Mouse (Mus musculus) MEL (cell line): ENCODE results near the gene Trem2. TPM values are rescaled to one million over a fixed set of nuclear protein-coding genes. Genes with fewer than 3 reads are reported as not detected.
A peak's percentile ranks its signal among the peaks of the same experiment; 100 is the strongest.

Source experiments
- DNase-seq: peaks from one replicate; pipeline ENCODE4 v3.0.0; 2011; ENCODE audit warnings: low read depth, low spot score
- H3K27ac ChIP-seq: 2 replicates; pipeline ENCODE4 v1.5.1; 2012; ENCODE audit warnings: low read depth, mild to moderate bottlenecking, control low read depth, low read length, moderate library complexity; ENCODE audit not compliant: control insufficient read depth
- H3K27me3 ChIP-seq, 2 experiments: fragments of 150-350 bp in 1 of 2; sonication (generic) in 1 of 2; 2 replicates each; pipeline ENCODE4 v1.6.1; 2012; ENCODE audit warnings: low read length in 2 of 2, mild to moderate bottlenecking in 2 of 2, improper control_type of control experiment in 1 of 2, moderate library complexity in 1 of 2; ENCODE audit not compliant: insufficient read depth in 2 of 2, control insufficient read depth in 1 of 2
- H3K36me3 ChIP-seq, 2 experiments: 2 replicates each; pipeline ENCODE4 v1.6.1; 2012 to 2014; ENCODE audit warnings: low read length in 2 of 2, improper control_type of control experiment in 1 of 2, inconsistent platforms in 1 of 2, mild to moderate bottlenecking in 1 of 2; ENCODE audit not compliant: insufficient read depth in 2 of 2, control insufficient read depth in 1 of 2
- H3K4me1 ChIP-seq, 2 experiments: fragments of 150-350 bp in 1 of 2; sonication (generic) in 1 of 2; 2 replicates each; pipeline ENCODE4 v1.6.1; 2012; ENCODE audit warnings: low read length in 2 of 2, improper control_type of control experiment in 1 of 2, mild to moderate bottlenecking in 1 of 2; ENCODE audit not compliant: insufficient read depth in 2 of 2, control insufficient read depth in 1 of 2
- H3K4me3 ChIP-seq, 2 experiments: fragments of 150-350 bp in 1 of 2; sonication (generic) in 1 of 2; 2 replicates each; pipeline ENCODE4 v1.5.1; 2012; ENCODE audit warnings: low read depth in 2 of 2, low read length in 2 of 2, mild to moderate bottlenecking in 2 of 2, moderate library complexity in 2 of 2, control low read depth in 1 of 2, improper control_type of control experiment in 1 of 2; ENCODE audit not compliant: control insufficient read depth in 1 of 2, insufficient read depth in 1 of 2
- H3K79me2 ChIP-seq: 2 replicates; pipeline ENCODE4 v1.6.1; 2012; ENCODE audit warnings: mild to moderate bottlenecking, low read length, moderate library complexity; ENCODE audit not compliant: control insufficient read depth, poor library complexity, insufficient read depth
- H3K9ac ChIP-seq: 2 replicates; pipeline ENCODE4 v1.6.1; 2012; ENCODE audit warnings: low read depth, mild to moderate bottlenecking, control low read depth, low read length, moderate library complexity; ENCODE audit not compliant: control insufficient read depth, poor library complexity, severe bottlenecking
- H3K9me3 ChIP-seq: fragments of 150-350 bp; sonication (generic); replicated peaks from 2 replicates; pipeline ENCODE4 v1.6.1; 2012; ENCODE audit warnings: mild to moderate bottlenecking, low read length, improper control_type of control experiment, moderate library complexity; ENCODE audit not compliant: insufficient read depth
- BHLHE40 ChIP-seq: IDR thresholded peaks from 2 replicates; pipeline ENCODE4 v1.6.1; 2012; ENCODE audit warnings: low read depth, mild to moderate bottlenecking, inconsistent platforms, low read length, improper control_type of control experiment, borderline replicate concordance
- CTCF ChIP-seq, 3 experiments: IDR thresholded peaks in 2 of 3; conservative IDR thresholded peaks in 1 of 3; 2 replicates each; pipeline ENCODE4 v1.5.1; 2011 to 2012; ENCODE audit warnings: low read length in 3 of 3, low read depth in 2 of 3, mild to moderate bottlenecking in 2 of 3, improper control_type of control experiment in 1 of 3, inconsistent platforms in 1 of 3, mixed read lengths in 1 of 3, moderate library complexity in 1 of 3; ENCODE audit not compliant: control insufficient read depth in 1 of 3, insufficient read depth in 1 of 3, poor library complexity in 1 of 3, severe bottlenecking in 1 of 3
- E2F4 ChIP-seq: IDR thresholded peaks from 2 replicates; pipeline ENCODE4 v1.6.1; 2011; ENCODE audit warnings: low read depth, low read length, improper control_type of control experiment, borderline replicate concordance
- ELF1 ChIP-seq: IDR thresholded peaks from 2 replicates; pipeline ENCODE4 v1.6.1; 2014; ENCODE audit warnings: low read depth, mild to moderate bottlenecking, inconsistent platforms, low read length, improper control_type of control experiment, moderate library complexity
- EP300 ChIP-seq, 2 experiments: IDR thresholded peaks; 2 replicates each; pipeline ENCODE4 v1.6.1; 2011; ENCODE audit warnings: improper control_type of control experiment in 2 of 2, low read length in 2 of 2, low read depth in 1 of 2, mild to moderate bottlenecking in 1 of 2
- ETS1 ChIP-seq: IDR thresholded peaks from 2 replicates; pipeline ENCODE4 v1.6.1; 2012; ENCODE audit warnings: low read depth, mild to moderate bottlenecking, inconsistent platforms, low read length, improper control_type of control experiment, moderate library complexity
- GATA1 ChIP-seq: IDR thresholded peaks from 2 replicates; pipeline ENCODE4 v1.6.1; 2011; ENCODE audit warnings: low read depth, low read length, improper control_type of control experiment
- HCFC1 ChIP-seq: IDR thresholded peaks from 2 replicates; pipeline ENCODE4 v1.6.1; 2012; ENCODE audit warnings: low read depth, mild to moderate bottlenecking, inconsistent platforms, low read length, improper control_type of control experiment, moderate library complexity
- MAFK ChIP-seq: IDR thresholded peaks from 2 replicates; pipeline ENCODE4 v1.6.1; 2011; ENCODE audit warnings: low read depth, mild to moderate bottlenecking, low read length, improper control_type of control experiment, borderline replicate concordance
- MAX ChIP-seq: IDR thresholded peaks from 2 replicates; pipeline ENCODE4 v1.6.1; 2011; ENCODE audit warnings: low read length, improper control_type of control experiment
- MEF2A ChIP-seq: IDR thresholded peaks from 2 replicates; pipeline ENCODE4 v1.6.1; 2014; ENCODE audit warnings: low read depth, mild to moderate bottlenecking, inconsistent platforms, low read length, improper control_type of control experiment; ENCODE audit not compliant: poor library complexity, insufficient replicate concordance, severe bottlenecking; ENCODE audit errors: extremely low read depth
- MYB ChIP-seq: IDR thresholded peaks from 2 replicates; pipeline ENCODE4 v1.6.1; 2011; ENCODE audit warnings: mild to moderate bottlenecking, low read depth, low read length, improper control_type of control experiment
- NELFE ChIP-seq: IDR thresholded peaks from 2 replicates; pipeline ENCODE4 v1.6.1; 2011; ENCODE audit warnings: low read depth, low read length, improper control_type of control experiment
- NRF1 ChIP-seq: IDR thresholded peaks from 2 replicates; pipeline ENCODE4 v1.6.1; 2014; ENCODE audit warnings: low read depth, mild to moderate bottlenecking, inconsistent platforms, low read length, improper control_type of control experiment, moderate library complexity; ENCODE audit not compliant: poor library complexity, insufficient read depth, severe bottlenecking
- POLR2A ChIP-seq, 2 experiments: IDR thresholded peaks; 2 replicates each; pipeline ENCODE4 v1.6.1; 2011 to 2012; ENCODE audit warnings: low read length in 2 of 2, mild to moderate bottlenecking in 2 of 2, control low read depth in 1 of 2, improper control_type of control experiment in 1 of 2, low read depth in 1 of 2, moderate library complexity in 1 of 2; ENCODE audit not compliant: control insufficient read depth in 1 of 2, insufficient read depth in 1 of 2, poor library complexity in 1 of 2
- POLR2AphosphoS5 ChIP-seq: IDR thresholded peaks from 2 replicates; pipeline ENCODE4 v1.6.1; 2012; ENCODE audit warnings: low read depth, borderline replicate concordance, mild to moderate bottlenecking, inconsistent platforms, low read length, moderate library complexity, mixed read lengths
- RCOR1 ChIP-seq: IDR thresholded peaks from 2 replicates; pipeline ENCODE4 v1.6.1; 2012; ENCODE audit warnings: low read depth, mild to moderate bottlenecking, inconsistent platforms, low read length, improper control_type of control experiment
- SIN3A ChIP-seq: IDR thresholded peaks from 2 replicates; pipeline ENCODE4 v1.6.1; 2012; ENCODE audit warnings: low read length, improper control_type of control experiment, inconsistent platforms
- SMC3 ChIP-seq: IDR thresholded peaks from 2 replicates; pipeline ENCODE4 v1.6.1; 2011; ENCODE audit warnings: low read depth, low read length, improper control_type of control experiment
- TAL1 ChIP-seq: IDR thresholded peaks from 2 replicates; pipeline ENCODE4 v1.6.1; 2012; ENCODE audit warnings: mild to moderate bottlenecking, inconsistent platforms, low read length, moderate library complexity, mixed read lengths
- TBP ChIP-seq: IDR thresholded peaks from 2 replicates; pipeline ENCODE4 v1.8.0; 2011; ENCODE audit warnings: low read depth, low read length, improper control_type of control experiment
- TCF12 ChIP-seq: IDR thresholded peaks from 2 replicates; pipeline ENCODE4 v1.6.1; 2014; ENCODE audit warnings: low read depth, mild to moderate bottlenecking, inconsistent platforms, low read length, improper control_type of control experiment, moderate library complexity
- USF1 ChIP-seq: IDR thresholded peaks from 2 replicates; pipeline ENCODE4 v1.6.1; 2014; ENCODE audit warnings: low read depth, mild to moderate bottlenecking, inconsistent platforms, low read length, improper control_type of control experiment, moderate library complexity
- ZKSCAN1 ChIP-seq: IDR thresholded peaks from 2 replicates; pipeline ENCODE4 v1.6.1; 2012; ENCODE audit warnings: low read depth, mild to moderate bottlenecking, inconsistent platforms, low read length, improper control_type of control experiment, moderate library complexity
- ZMIZ1 ChIP-seq: IDR thresholded peaks from 2 replicates; pipeline ENCODE4 v1.6.1; 2012; ENCODE audit warnings: low read depth, mild to moderate bottlenecking, inconsistent platforms, low read length, improper control_type of control experiment, moderate library complexity
- ZNF384 ChIP-seq: IDR thresholded peaks from 2 replicates; pipeline ENCODE4 v1.6.1; 2012; ENCODE audit warnings: low read depth, mild to moderate bottlenecking, inconsistent platforms, low read length, improper control_type of control experiment
- polyA plus RNA-seq, 2 experiments: library from polyadenylated mRNA; stranded (reverse) in 1 of 2; unstranded in 1 of 2; fragments of >175 nt in 1 of 2; fragments of >200 nt in 1 of 2; gene quantifications; 2 replicates each; pipeline versions ENCODE4 v1.2.1 to v1.2.4; 2012; ENCODE audit warnings: low replicate concordance in 2 of 2, low read depth in 1 of 2; ENCODE audit not compliant: insufficient read length in 2 of 2, insufficient read depth in 1 of 2, missing spikeins in 1 of 2
- total RNA-seq: library from RNA; depleted of rRNA; stranded (reverse); fragments of 300-350 nt; gene quantifications from 2 replicates; pipeline ENCODE4 v1.2.3, GENCODE M21; 2012

Gene Trem2
- total and polyA plus RNA-seq, 3 experiments: 0.04 to 0.26 TPM; not detected in 1

- Histone ChIP-seq H3K36me3 (peaks cover 0 to 13% of the 10 kb centered on the region in 2 experiments; a peak in 3 of 4 replicates), H3K9ac (peak overlapping the region; percentile 62), H3K4me1 (peaks cover 7 to 17% of the 10 kb centered on the region in 2 experiments), H3K27me3 (no peaks in the 10 kb centered on the region), H3K79me2 (peaks cover 8% of the 10 kb centered on the region), H3K27ac (peak overlapping the region; percentile 96), H3K9me3 (no peaks in the 10 kb centered on the region), H3K4me3 (peak overlapping the region; percentile 56 to 80)
- peak; percentile 80 for DNase-seq
- TF ChIP-seq TBP (no peak), MAFK (0 out of 2 replicates have a peak, but pooled peaks have one; percentile 11), NELFE (peak; percentile 49), EP300 (IDR thresholded peaks at IDR 0.05; ENCODE audit: low read depth in 1 of 2, low read length in 2 of 2) (peak; percentile 40 to 54), POLR2AphosphoS5 (no peak), POLR2A (IDR thresholded peaks at IDR 0.05; ENCODE audit: control insufficient read depth in 1 of 2, insufficient read depth in 1 of 2, low read depth in 1 of 2, low read length in 2 of 2, poor library complexity in 1 of 2) (peak in 1 of 2 experiments; percentile 51; a peak in 1 of 4 replicates), USF1 (peak; percentile 57), BHLHE40 (0 out of 2 replicates have a peak, but pooled peaks have one; percentile 32), ETS1 (peak; percentile 59), TAL1 (no peak), RCOR1 (peak; percentile 47; the same call in 1 of the 2 replicates), HCFC1 (peak; percentile 26; the same call in 1 of the 2 replicates), MYB (0 out of 2 replicates have a peak, but pooled peaks have one; percentile 9), TCF12 (peak; percentile 59), ZMIZ1 (no peak; the same call in 1 of the 2 replicates), NRF1 (no peak), SIN3A (peak; percentile 76), MAX (0 out of 2 replicates have a peak, but pooled peaks have one; percentile 9), GATA1 (peak; percentile 2; the same call in 1 of the 2 replicates), ZNF384 (no peak), SMC3 (no peak), CTCF (IDR thresholded peaks at IDR 0.05 in 2 of 3, conservative IDR thresholded peaks at IDR 0.05 in 1 of 3; ENCODE audit: control insufficient read depth in 1 of 3, insufficient read depth in 1 of 3, low read depth in 2 of 3, low read length in 3 of 3, poor library complexity in 1 of 3, severe bottlenecking in 1 of 3) (peak in 1 of 3 experiments; percentile 3; a peak in 1 of 6 replicates), E2F4 (no peak), ZKSCAN1 (0 out of 2 replicates have a peak, but pooled peaks have one; percentile 4), ELF1 (peak; percentile 66), MEF2A (no peak)
Observed at GRCm38 (mm10) chr17:48300199-48300598, 46.0 kb upstream of the Trem2 start.
